ENCODE assay signal across 9 mouse cellular contexts in the genomic region with DNA sequence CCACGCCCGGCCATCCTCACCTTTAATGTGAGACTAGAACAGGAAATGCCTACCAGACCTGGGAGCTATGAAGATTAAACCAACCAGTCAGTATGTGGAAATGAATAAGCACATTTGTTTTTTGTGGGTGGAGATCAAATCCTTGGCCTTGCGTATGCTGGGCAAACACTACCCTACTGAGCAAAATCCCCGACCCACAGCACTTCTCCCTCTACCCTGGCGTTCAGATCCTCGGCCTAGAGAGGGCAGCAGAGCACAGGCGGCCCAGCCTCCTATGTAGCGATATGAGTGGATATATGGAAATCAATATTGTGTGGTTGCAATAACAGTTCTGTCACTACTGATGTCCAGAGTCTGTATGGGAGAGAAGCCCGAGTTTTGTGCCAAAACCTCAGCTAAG. TPM values are rescaled to one million over a fixed set of nuclear protein-coding genes. Genes with fewer than 3 reads are reported as not detected.
DNase-seq lines count a peak whose midpoint lies in the region; ATAC-seq and TF ChIP-seq lines count a peak whose summit lies in the region.
"Had no signal": no experiment of that assay in that cellular context is flagged by ENCODE, and none has a peak within 500 bp of the region (broad histone marks: within the 10 kb centered on the region; RNA-seq: fewer than 3 reads in every experiment).

No protein-coding gene starts in this region.

- WGBS in heart, adult 2 months, result 79% methylated on average over 9 of the region's 9 CpGs
- WGBS in lung, postnatal 0 days, result 72% methylated on average over 9 of the region's 9 CpGs

- ATAC-seq in lung, postnatal 0 days, result peak; percentile 61

- H3K4me2 ChIP-seq in lung, postnatal 0 days (replicated peaks; ENCODE audit: low read depth, low read length), result no peak overlapping the region
- H3K4me2 ChIP-seq: limb, embryonic 13.5 days had no signal

- TF ChIP-seq EP300 in heart, adult 2 months (IDR thresholded peaks at IDR 0.05; ENCODE audit: insufficient read depth, low read depth, low read length), result no peak
- TF ChIP-seq EP300 in lung, postnatal 0 days (IDR thresholded peaks at IDR 0.05), result no peak

- TF ChIP-seq POLR2A in heart, adult 2 months (IDR thresholded peaks at IDR 0.05; ENCODE audit: insufficient read depth, low read depth, low read length), result no peak
- no peak for TF ChIP-seq POLR2A in brain, embryonic 14.5 days (IDR thresholded peaks at IDR 0.05; ENCODE audit: borderline replicate concordance, extremely low read depth, insufficient read depth, insufficient read length, poor library complexity, severe bottlenecking)

- peak in 1 of 2 experiments; percentile 49 for DNase-seq in heart, adult 2 months
- no peak for DNase-seq in heart, adult 9 months (ENCODE audit: low spot score in 2 of 2)
- DNase-seq in CD4-positive helper T cell, adult 2 months (ENCODE audit: low read depth, low spot score), result peak; percentile 73
- DNase-seq in brain, embryonic 14.5 days (ENCODE audit: low read depth), result no peak
- peak; percentile 66 for DNase-seq in lung, postnatal 0 days (ENCODE audit: low spot score)
- DNase-seq in ovary, postnatal 36 days (ENCODE audit: low spot score), result no peak
- DNase-seq in urinary bladder, postnatal 10 days (ENCODE audit: low spot score), result no peak
- no peak for DNase-seq in left cerebral cortex, adult 11 months (ENCODE audit: low spot score)

- peak; percentile 80 for TF ChIP-seq CTCF in heart, adult 2 months (IDR thresholded peaks at IDR 0.05)
- TF ChIP-seq CTCF in brain, embryonic 14.5 days (IDR thresholded peaks at IDR 0.05; ENCODE audit: borderline replicate concordance, extremely low read depth, insufficient read depth, insufficient read length), result peak; percentile 59
- TF ChIP-seq CTCF in lung, postnatal 0 days (IDR thresholded peaks at IDR 0.05), result peak; percentile 88

- no peak overlapping the region for H3K4me3 ChIP-seq in heart, adult 2 months
- no peak overlapping the region for H3K4me3 ChIP-seq in lung, postnatal 0 days (ENCODE audit: low read depth, low read length)
- H3K4me3 ChIP-seq: limb, embryonic 13.5 days had no signal

- peaks cover 7% of the 10 kb centered on the region for H3K36me3 ChIP-seq in heart, adult 2 months (ENCODE audit: control insufficient read depth, insufficient read depth, low read length)
- peaks cover 15% of the 10 kb centered on the region; the same call in 1 of the 2 replicates for H3K36me3 ChIP-seq in lung, postnatal 0 days (ENCODE audit: insufficient read depth, low read length)

- H3K9ac ChIP-seq in heart, adult 2 months (ENCODE audit: low read depth, low read length), result no peak overlapping the region
- H3K9ac ChIP-seq in lung, postnatal 0 days (replicated peaks; ENCODE audit: low read depth), result no peak overlapping the region
- H3K9ac ChIP-seq: limb, embryonic 13.5 days had no signal

- no peaks in the 10 kb centered on the region for H3K79me2 ChIP-seq in heart, adult 2 months (replicated peaks; ENCODE audit: control insufficient read depth, insufficient read depth, low read length)

- no peaks in the 10 kb centered on the region for H3K9me3 ChIP-seq in lung, postnatal 0 days (ENCODE audit: low read length)
- H3K9me3 ChIP-seq: limb, embryonic 13.5 days had no signal

- H3K4me1 ChIP-seq in heart, adult 2 months (ENCODE audit: control insufficient read depth, insufficient read depth, low read length), result peaks cover 10% of the 10 kb centered on the region
- peaks cover 10% of the 10 kb centered on the region; the same call in 1 of the 2 replicates for H3K4me1 ChIP-seq in lung, postnatal 0 days (ENCODE audit: insufficient read depth, low read depth, low read length)

- intact Hi-C loops in heart, adult 2 months (cut with DNase I), result loop anchor here (1.0 kb wide), 1 partner anchor 57 kb away; no protein-coding TSS in a partner anchor

- no peak overlapping the region for H3K27ac ChIP-seq in heart, adult 2 months
- peak overlapping the region; percentile 28; the same call in 1 of the 2 replicates for H3K27ac ChIP-seq in lung, postnatal 0 days (ENCODE audit: low read length)
- H3K27ac ChIP-seq: limb, embryonic 13.5 days had no signal

- no peaks in the 10 kb centered on the region for H3K27me3 ChIP-seq in heart, adult 2 months (ENCODE audit: control insufficient read depth, insufficient read depth, low read length)
- no peaks in the 10 kb centered on the region for H3K27me3 ChIP-seq in lung, postnatal 0 days (replicated peaks; ENCODE audit: insufficient read depth, low read length)
- H3K27me3 ChIP-seq: limb, embryonic 13.5 days had no signal

RNA-seq across cellular contexts. Expression of gene Pnma1, which starts 14.8 kb away (rescaled TPM):
- total RNA-seq in heart, adult 2 months (2021), result under 1 TPM; 0.10 to 0.20 TPM
- polyA plus RNA-seq in heart, adult 2 months (2012; rRNA removed), result 0.04 and 0.06 TPM in 2 replicates
- 3.2 TPM in 2 replicates for polyA plus RNA-seq in brain, embryonic 14.5 days (2012; rRNA removed)
- 1.9 and 2.9 TPM in 2 replicates for polyA plus RNA-seq in lung, postnatal 0 days (2015; fragmentation: Nextera tagmentation; extraction: Ambion mirVana)

RNA-seq across cellular contexts. Expression of gene Dnal1, which starts 49.0 kb away (rescaled TPM):
- 1 to 10 TPM; 6.9 to 7.9 TPM for total RNA-seq in heart, adult 2 months (2021)
- 3.4 and 5.4 TPM in 2 replicates for polyA plus RNA-seq in heart, adult 2 months (2012; rRNA removed)
- 15.6 and 20.2 TPM in 2 replicates for polyA plus RNA-seq in brain, embryonic 14.5 days (2012; rRNA removed)
- 3.1 and 4.5 TPM in 2 replicates for polyA plus RNA-seq in lung, postnatal 0 days (2015; fragmentation: Nextera tagmentation; extraction: Ambion mirVana)

RNA-seq across cellular contexts. Expression of gene Elmsan1, which starts 55.5 kb away (rescaled TPM):
- total RNA-seq in heart, adult 2 months (2021), result 10 to 100 TPM; 12.3 to 14.7 TPM
- 8.1 and 8.4 TPM in 2 replicates for polyA plus RNA-seq in heart, adult 2 months (2012; rRNA removed)
- 6.8 and 7.9 TPM in 2 replicates for polyA plus RNA-seq in brain, embryonic 14.5 days (2012; rRNA removed)
- polyA plus RNA-seq in lung, postnatal 0 days (2015; fragmentation: Nextera tagmentation; extraction: Ambion mirVana), result 5.9 and 6.7 TPM in 2 replicates

Comparison
In these comparisons a context has a peak if more than half of its experiments do, and no peak if none do; other contexts are left out.
1. DNase-seq: peak in CD4-positive helper T cell, adult 2 months (single experiment) and lung, postnatal 0 days (single experiment); none in heart, adult 9 months (0 of 2), brain, embryonic 14.5 days (single experiment), ovary, postnatal 36 days (single experiment), urinary bladder, postnatal 10 days (single experiment) and left cerebral cortex, adult 11 months (single experiment).
2. Peak in every context shown above with its lines, with median percentiles within 50 percentile points of each other: CTCF ChIP-seq.